Mouse (Mus musculus): ENCODE data around the gene Clec11a.
"Not testable (repeated sequence)": the region's sequence is repeated elsewhere in the genome, so short reads cannot be mapped to it uniquely, and the experiment has no call there.

The Clec11a gene

DNA sequence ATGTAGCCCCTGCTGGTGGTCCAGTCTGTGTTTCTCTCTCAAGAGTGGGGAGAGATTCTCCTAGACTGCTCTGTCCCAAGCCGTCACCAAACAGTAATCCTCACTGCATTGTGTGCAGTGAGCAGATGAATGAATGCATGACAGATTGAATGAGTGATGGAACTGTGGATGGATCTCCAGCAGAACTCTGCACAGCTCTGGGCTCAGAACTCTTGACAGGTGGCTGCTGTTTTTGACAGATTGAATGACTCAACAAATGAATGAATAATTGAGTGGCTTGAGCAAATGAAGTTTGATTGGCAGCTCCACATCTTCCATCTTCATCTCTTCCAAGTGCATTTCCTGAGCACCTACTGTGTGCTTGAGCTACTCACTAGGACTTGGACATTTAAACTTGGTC lies 15.6 kb upstream of the Clec11a start:
- DNase-seq (ENCODE audit: low read depth), result no peak

DNA sequence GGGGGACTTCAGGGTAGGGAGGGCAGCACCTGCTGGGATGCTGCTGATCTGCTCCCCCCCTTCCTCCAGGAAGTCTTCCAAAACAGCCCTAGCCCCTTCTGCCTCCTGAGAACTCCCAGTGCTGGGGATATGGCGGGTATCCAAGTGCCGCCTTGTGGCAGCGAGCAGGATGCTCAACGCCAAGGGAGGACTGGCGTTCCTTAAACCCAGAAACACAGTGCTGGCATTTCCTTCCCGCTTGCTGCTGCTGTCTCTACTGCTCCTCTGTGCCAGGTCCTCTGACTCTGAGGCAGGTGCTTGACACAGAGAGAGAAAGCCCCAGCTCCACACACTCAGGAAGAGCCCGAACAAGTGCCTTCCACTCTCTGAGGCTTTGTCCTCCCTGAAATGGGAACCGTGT lies 14.2 kb upstream of the Clec11a start:
- no peak for DNase-seq (ENCODE audit: low read depth)

DNA sequence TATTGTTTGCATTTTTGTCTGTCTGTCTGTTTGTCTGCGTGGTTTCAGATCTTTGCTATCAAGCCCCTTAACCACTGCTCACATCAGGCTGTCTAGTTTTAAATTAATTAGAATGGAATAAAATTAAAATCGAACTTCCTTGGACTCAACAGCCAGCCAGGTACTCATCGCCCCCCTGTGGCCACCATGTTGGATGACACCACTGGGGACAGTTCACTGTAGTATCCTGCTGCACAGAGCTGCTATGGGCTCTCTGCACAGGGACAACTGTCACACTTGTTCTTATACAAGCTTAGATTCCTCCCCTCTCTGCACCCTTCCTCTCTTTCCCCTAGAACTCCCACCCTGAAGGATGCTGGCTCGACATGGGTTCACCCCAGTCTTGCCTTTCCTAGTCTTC lies 11.2 kb upstream of the Clec11a start:
- DNase-seq (ENCODE audit: low read depth), result no peak

DNA sequence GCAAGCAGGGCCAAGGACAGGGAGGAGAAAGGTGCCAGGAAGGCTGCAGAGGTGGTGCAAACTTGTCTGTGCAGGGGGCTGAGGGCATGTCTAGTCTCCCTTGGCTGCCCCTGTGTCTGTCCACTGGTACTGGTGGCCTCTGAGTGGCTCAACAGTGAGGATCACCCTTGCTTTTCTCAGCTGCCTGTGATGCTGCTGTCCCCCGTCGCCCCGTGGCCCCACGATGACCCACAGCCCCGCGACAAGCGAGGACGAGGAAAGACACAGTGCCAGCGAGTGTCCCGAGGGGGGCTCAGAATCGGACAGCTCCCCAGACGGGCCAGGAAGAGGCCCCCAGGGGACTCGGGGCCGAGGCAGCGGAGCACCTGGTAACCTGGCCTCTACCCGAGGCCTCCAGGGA lies 5.8 kb upstream of the Clec11a start:
- no peak for DNase-seq (ENCODE audit: low read depth)

DNA sequence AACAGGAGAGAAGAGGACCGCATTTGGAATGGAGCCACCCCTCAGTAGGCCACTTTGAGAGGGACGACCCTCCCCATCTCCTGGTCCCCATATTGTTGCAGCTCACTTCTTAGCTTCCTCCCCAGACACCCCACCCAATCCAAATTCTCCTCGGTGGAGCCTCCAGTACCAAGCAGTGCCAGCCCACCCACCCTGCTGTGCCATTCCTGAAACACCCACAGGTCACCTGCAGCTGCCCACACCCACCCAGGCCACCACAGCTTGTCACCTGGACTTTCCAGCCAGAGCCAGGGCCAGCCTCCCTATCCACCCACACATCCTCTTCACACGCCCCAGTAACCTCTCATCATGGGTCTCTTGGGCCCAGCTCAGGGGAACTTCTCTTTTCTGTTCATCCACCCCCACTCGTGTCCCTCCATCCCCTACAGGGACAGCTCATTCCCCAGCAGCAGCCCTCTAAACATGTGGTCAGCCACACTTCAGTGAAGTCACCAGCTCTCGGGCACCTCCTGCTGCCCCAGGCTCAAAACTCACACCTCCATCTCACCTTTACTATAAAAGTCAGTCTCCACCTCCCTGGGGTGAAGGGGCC lies 5.1 kb upstream of the Clec11a start:
- no peak for DNase-seq (ENCODE audit: low read depth)

DNA sequence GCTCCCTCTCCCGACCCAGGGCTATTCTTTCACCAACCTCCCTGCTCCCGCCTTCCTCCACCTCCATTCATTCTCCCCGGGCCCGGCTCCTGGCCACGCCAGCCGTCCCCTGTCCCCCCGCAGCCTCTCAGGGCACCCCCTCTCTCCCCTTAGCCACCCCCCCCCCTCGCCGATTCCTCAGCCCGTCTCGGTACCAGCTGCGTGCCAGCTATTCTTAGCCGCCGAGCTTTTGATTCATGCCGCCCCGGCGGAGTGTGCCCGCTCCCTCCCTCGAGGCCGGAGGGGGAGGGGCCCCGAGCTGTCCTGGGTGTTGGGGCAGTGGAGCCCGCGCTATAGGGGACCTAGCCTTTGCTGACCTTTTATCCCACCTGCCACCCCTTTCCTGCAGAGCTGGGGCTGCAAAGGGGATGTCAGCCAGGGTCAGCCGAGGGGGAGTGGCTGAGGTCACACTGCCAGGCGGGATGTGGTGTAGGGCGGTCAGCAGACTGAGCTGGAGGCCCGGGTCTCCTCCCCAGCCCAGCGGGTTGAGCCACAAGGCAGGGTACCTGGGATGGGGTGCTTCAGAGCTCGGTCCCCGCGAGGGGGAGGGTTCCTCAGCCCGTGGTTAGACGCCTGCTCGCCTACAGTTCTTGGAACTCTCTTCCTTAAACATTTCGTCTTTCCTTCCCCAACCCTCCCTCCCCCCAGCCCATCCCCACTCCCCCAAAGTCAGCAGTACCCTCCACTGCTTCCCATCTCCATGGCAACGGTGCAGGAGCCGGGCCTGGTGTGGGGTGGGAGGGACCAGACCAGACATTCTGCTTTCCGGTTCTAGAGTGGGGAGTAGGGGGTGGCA lies 4.4 kb upstream of the Clec11a start:
- no peak for DNase-seq (ENCODE audit: low read depth)

DNA sequence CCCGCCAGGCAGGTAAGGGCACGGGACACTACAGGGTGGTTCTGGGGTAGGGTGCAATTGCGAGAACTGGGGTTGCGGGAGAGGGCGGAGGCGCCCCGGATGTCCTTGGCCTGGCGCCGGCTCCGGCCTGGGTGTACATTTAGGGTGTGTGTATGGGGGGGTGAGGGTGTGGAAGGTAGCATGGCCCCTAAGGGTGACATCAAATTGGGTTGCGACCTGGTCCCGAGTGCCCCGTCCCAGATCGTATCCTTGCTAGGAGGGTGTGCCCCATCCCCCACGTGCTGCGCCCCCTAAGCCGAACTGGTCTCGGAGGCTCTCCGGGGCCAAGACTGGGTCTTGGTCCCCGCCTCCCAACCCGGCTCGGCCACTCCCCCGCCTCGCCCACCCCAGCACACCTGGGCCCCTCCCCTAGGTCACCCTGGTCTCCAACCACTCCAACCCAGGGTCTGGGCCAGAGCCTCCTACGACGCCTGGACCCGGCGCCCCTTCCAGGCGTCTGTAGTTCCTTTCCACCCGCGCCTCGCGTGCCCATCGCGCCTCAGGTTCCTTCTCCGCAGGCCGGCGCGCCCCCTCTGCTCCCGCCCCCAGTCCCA lies 3.7 kb upstream of the Clec11a start:
- DNase-seq (ENCODE audit: low read depth), result no peak

DNA sequence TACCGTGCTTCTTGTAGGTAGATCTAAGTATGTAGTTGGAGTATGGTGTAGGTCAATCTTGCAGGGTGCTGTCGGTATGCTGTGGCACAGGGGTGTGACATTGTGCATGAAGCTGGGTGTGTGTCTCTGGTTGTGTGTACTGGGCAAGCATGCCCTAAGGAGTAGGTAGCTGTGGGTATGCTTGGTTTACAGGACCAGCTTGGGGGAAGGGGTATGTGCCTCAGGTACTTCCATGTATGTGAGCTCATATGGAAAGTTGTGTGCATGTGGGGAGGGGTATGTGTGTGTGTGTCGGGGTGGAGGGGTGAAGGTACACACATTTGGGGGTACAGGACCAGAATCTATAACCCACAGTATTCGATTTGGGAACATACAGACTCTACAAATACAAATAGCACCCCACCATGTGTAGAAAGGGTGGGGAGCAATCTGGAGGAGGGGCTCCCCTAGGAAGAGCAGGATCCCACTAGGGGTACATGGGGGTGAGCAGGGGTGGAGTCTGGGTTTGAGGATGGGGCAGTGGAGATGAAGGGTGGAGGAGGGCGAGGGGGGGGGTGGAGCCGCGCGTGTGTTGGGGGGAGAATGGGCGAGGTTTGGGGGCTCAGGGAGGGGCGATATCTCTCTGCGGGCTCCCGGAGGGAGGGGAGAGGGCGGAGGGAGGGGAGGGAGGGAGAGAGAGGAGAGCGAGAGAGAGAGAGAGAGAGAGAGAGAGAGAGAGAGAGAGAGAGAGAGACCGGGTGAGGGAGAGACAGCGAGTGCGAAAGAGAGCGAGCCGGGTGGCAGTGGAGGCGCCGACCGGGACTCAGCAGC lies 3.0 kb upstream of the Clec11a start, which contains the start of gene Shank1:
Gene Shank1, plus strand, starts transcription at position 779 of the 810 bp plus-strand sequence.
- no peak for DNase-seq (ENCODE audit: low read depth)

DNA sequence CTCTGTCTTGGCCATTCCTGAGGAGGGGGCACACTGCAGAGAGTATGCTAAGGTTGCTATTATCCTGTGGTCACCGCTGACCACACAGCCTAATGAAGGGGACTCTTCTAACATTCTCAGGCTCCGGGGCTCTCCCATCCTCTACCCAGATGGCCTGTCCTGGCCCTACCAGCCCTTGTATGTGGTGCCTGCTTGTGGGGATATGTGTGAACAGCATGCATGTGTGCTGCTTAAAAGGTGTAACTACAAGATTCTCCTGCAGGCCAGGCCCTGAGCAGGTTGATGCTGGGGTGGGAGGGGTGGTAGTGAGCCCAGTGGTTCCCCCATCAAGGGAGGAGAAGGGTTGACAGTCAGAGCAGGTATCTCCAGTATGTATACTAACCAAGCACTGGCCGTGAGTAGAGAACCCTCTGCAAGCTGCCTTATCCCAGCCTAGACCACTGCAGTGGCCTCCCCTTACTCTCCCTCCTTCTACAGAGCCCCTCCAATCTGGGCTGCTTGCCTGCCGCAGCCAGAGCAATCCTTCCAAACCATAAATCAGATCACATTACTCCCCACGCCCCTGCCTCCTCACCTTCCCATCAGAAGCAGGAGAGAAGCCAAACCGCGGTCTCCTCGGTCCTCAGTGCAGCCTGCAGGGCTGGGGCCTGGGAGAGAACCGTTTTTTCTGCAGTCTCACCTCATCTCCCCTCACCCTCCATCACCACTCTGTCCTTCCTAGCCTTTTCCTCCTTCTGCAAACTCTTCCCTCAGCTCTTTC lies 739 bp upstream of the Clec11a start:
- no peak for DNase-seq (ENCODE audit: low read depth)

DNA sequence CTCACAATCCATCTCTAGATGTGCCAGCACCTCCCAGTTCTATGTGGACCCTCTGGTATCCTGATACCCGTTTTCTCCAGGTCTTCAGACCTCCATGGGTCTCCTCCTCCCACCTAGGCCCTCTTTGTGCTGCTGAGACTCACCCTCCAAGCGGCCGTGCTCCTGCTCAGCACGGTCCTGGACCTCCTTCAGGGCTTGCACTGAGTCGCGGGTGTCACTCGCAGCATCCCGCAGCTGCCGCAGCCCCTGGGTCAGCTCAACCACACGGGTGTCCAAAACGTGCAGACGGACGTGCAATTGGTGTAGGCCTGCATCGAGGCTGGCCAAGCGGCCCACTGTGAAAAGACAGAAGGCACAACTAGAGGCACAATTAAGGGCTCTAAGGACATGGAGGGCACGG lies 1.0 kb downstream of the Clec11a start:
- DNase-seq (ENCODE audit: low read depth), result no peak

DNA sequence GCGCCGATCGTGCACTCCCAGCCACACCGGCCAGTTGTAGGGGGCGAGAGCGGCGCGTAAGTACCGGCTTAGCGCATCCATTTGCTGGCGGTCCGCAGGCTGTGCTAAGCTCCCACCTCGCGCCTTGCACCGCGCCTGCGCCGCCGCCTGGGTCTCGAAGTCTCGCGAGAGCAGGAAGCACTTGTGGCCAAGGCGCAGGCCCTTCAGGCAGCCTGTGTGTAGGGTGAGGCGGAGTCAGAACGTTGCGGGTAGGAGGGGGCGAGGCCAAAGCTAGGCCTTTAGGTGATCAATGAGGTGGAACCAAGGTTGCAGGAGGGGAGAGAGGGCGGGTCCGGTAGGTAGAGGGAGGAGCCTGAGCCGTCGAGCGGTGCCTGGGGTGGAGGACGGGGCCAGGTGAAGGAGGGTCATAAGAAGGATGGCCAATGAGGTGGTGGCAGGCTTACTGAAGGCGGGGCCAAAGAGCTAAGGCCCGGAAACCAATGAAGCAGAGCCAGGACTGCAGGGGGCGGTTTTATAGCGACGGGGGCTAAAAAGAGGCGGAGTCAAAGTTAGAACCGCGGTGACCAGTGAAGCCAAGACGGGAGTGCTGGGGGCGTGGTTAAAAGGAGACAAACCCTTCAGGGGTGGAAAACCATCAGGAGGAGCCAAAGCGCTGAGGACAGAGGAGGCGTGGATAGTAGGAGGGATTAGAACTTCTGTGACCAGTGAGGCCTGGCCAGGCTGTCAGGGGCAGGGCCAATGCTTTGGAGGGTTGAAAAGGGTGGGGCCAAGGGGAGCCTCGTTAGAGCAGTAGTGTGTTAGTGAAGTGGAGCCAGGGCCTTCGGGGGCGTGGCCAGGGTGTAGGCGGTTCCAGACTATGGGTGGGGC lies 1.7 kb downstream of the Clec11a start:
- peak; percentile 98 for DNase-seq (ENCODE audit: low read depth)

DNA sequence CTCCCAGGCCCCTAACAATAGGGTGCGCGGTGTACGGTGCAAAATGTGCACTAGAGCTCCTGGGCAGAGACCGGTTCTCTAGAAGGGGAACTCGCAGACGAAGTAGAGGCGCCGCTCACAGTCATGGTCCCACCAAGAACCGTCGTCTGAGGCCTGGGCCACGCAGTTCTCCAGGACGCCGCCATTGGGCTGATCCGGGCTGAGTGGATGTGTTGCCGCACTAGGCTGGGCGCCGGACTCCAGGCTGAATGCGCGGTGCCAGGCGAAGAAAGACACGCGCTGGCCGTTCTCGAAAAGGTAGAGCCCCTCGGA lies 2.3 kb downstream of the Clec11a start:
- DNase-seq (ENCODE audit: low read depth), result no peak

DNA sequence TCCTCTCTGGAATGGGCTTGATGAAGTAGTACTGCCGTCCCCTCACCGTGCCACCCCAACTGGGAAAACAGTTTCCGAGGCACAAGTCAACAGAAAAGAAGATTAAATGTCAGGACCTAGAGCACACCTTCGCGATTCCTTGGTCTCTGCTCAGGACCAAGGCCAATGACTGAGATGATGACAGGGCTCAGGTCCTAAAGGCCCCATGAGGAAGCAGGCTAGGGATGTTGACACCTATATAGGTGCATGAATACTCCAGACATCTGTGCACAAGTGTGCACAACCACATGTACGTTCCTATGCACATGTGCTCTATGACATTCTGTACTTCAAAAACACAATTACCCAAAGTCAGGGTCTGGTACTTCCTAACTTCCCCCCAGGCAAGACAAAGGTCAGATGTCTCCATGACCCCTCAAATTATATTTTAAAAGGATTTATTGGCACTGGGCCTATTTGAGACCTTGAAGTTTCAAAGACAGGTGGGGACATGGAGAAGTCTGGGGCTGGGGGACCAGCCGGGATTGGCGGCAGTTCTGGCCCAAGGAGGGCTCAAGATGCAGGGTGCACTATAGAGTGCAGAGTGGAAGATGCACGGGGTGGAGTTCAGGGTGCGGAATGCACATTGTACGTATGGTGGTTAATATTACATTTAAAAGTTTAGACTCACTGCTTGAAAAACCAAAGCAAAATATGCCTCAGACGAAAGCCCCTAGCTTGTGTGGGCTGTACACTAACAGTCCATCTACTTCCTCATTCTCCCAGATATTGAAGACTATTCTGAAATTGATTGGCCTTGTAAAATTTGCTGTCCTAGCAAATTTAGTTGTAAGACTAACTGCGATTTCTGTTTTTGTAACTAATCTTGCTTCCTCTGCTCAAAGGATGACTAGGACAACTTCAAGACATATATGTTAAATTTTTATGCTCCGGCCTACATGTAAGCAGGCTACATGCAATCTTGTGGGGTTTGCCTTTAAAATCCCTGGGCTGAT lies 3.1 kb downstream of the Clec11a start:
- DNase-seq (ENCODE audit: low read depth), result no peak

DNA sequence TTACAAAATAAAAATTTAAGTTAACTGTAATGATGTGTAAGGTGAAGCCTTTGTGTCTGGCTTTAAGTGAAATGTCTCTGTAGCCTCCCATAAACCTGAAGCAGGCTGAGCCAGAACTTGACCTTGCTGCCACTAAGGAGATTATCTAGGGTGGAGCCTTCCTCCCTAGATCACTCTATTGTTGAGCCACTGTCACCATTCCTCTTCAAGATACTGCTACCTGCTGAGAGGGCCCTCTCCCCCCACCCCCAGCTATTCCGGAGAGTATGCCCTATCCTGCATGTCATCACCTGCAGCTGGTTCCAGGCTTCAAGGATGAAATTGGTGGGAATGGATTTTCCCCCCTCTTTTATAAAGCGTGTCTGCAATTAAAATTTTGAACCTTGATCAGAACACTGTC lies 9.2 kb downstream of the Clec11a start:
- DNase-seq (ENCODE audit: low read depth), result not testable (repeated sequence)

DNA sequence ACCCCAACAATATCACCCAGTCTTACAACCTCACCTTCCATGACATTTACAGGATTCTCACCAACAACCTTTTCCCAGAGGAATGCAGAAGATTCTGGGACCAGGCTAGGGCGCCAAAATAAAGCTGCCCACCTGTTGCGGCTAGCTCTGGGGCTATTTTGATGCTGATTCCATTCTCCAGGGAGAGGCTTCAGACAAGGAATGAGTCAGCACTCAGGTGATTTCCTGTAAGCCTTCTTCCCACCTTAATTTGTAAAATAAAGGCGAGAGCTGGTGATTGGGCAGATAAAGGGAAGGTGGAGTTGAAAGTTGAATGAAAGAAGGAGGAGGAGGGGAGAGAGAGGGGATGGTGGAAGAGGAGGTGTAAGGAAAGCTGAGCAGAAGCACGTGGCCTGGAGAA lies 15.3 kb downstream of the Clec11a start:
- DNase-seq (ENCODE audit: low read depth), result no peak

DNA sequence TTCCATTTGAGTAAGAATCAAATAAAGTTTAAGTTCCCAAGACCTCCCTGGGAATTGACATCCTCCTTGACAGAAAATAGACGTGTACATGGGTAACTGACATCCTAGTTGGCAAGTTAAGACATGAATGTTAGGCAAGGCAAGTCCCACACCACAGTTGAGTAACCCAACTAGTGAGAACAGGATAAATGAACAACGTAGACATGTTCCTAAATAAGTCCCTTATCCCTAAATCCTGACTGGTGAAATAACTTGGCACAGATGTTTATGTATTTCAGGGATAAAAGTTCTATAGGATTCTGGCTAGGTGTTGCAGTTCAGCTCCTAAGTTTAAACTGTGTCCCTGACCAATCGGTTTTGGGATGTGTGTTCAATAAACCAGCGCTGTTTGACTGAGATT lies 15.7 kb downstream of the Clec11a start:
- DNase-seq (ENCODE audit: low read depth), result no peak

DNA sequence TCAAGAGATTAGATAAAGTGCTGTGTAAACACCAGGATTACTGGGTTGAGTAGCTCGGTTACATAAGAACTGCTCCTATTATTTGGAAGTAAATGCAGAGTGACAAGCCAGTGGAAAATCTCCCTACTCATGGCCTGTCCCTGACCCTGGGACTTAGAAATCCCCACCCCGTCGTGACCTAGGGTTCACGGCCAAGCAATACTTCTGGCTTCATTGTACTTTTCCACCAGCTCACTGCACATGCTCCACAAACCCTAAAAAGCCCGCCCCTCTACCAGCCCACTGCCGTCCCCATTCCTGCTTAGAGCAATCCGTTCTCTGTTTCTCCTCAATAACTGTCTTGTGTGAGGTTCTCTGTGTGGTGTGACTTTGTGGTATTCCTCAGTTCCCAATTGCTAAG lies 18.9 kb downstream of the Clec11a start:
- DNase-seq (ENCODE audit: low read depth), result no peak

DNA sequence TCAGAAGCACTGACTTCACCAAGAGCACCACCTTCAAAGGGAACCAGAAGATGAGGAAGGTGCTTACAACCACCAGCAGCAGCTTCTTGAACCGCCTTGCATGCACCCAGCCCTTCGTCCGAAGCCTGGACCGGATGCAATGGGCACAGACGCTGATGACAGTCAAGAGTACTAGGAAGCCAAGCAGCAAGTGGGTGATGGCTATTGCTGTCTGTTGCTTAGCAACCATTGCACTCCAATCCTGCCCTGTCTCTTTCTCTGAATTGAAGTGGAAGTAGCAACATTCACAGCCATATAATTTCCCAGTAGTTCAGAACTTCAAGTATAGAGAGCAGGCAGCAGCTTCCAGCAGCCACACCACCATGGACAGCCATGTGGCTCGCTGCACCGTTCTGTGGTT lies 25.1 kb downstream of the Clec11a start:
- no peak for DNase-seq (ENCODE audit: low read depth)

DNA sequence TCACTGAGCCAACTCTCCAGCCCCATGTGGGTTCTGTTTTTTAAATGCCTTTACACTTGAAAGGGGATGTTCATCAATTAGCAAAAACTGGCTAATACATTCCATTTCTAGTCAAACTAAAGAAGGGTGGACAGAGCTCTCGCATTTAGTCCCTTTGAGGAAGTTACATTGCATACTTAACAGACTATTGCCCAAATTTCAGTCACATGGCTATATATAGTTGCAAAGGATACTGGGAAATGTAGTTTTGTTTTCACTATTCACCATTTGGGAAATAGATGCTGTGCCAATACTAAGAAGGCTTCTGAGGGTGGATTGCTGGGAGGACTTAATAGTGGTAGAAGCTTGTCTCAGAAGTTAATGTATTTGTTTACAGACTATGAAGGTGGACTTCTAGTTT lies 25.7 kb downstream of the Clec11a start:
- no peak for DNase-seq (ENCODE audit: low read depth)

DNA sequence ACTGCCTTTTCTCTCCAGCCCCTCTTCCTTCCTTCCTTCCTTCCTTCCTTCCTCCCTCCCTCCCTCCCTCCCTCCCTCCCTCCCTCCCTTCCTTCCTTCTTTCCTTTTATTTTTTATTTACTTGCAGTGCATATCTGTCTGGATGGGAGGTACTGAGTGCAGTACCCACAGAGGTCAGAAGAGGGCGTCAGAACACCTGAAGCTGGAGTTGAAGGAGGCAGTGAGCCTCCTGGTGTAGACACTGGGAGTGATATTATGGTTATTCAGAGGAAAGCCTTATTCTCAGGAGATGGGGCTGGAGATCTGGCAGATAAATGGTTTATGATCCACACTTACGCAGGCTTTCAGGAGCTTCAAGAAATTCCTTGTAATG lies 29.5 kb downstream of the Clec11a start:
- DNase-seq (ENCODE audit: low read depth), result peak; percentile 23
